Mouse (Mus musculus) layer of hippocampus, adult 18-20 months (tissue): Measurements from ENCODE around the gene Oog4. TPM values are rescaled to one million over a fixed set of nuclear protein-coding genes. Genes with fewer than 3 reads are reported as not detected.
"Not testable (repeated sequence)": the region's sequence is repeated elsewhere in the genome, so short reads cannot be mapped to it uniquely, and the experiment has no call there.

Experiments
- DNase-seq, 2 experiments: peaks; one replicate each; pipeline ENCODE4 v3.0.0; 2022; ENCODE audit warnings: low spot score in 2 of 2
- long read RNA-seq: library from polyadenylated mRNA; stranded (forward); transcript quantifications from one replicate; pipeline ENCODE4 v2.0.0, GENCODE M21; 2021
- total RNA-seq, 2 experiments: library from RNA; stranded (reverse); gene quantifications; 2 replicates each; pipeline ENCODE4 v1.2.3; 2021

The Oog4 gene
- total RNA-seq = not detected
- long read RNA-seq = 0 reads

DNA sequence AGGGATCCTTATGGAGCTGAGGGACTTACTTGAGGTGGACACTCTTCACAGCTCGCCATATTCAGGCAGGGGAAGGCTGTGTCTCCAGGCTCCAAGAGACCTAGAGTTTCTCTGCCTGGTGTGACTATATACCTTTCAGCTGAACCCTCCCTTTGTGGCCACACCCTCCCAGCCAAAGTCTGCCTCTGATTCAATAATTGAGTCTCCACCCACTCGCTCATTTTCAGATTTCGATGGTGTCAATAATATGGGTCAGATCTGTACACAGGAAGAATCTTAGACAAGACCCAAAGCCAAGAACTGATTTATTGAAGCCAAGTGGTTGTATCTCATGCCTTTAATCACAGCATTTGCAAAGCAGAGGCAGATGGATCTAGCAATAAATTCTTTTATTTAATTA, at the start of gene Oog4:
Oog4 (minus strand) TSS at position 101 of the 400 bp plus-strand sequence.
- no peak for DNase-seq

DNA sequence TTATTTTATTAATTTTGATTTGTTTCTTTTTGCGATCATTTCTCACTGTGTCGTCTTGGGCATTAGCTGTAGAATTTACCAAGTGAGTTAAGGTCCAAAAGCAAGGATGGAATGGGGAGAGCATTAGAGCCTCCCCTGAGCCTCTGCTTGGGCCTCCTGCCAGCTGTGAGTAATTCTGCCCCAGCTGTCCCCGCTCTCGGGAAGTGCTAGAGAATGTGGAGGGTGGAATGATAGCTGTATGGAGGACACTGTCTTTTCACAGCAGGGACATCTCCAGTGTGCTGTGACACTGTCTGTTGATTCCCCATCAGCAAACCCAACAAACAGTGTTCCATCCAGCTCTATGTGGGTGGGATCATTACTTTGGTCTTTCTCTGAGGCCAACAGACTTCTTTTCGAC, 23.4 kb downstream of the Oog4 start:
- not testable (repeated sequence) for DNase-seq

GRCm38 (mm10) chr4:143414121-143414520, 36.0 kb downstream of the Oog4 start:
- no peak for DNase-seq

- DNase-seq = no peak
Observed at GRCm38 (mm10) chr4:143413621-143414020, 36.5 kb downstream of the Oog4 start.

DNA sequence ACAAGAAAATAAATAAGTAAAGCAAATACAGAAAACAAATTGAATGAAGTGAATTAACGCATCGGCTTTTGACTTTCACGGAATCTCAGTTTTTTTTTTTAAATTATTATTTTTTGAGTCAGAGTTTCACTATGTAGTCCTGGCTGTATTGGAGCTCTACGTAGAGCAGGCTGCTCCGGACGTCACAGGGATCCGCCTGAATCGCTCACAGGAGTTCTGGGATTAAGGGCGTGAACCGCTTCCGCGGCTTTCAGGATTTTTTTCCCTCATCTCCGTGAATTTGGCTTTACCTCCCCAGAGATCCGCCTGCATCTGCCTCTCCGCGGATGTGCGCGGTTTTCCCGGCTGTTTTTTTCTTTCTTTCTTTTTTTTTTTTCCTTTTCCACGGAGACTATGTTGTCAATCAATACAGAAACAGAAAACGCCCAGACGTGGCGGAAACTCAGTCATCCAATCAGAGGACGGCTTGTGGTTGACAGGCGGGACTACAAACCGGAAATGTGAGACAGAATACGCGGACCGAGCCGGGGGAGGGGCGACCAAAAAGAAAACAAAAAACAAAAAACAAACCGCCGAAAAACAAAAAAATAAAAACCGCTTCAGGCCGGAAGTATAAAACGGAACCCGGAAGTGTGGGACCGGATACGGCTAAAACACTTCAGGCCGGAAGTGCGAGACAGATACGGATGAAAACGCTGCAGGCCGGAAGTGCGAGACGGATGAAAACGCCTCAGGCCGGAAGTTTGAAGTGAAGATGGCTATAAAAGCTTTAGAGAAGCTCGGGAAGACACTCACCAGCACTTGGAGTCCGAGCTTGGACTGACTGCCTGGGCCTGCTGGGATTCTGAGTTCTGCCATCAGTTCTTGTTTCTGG, 37.7 kb downstream of the Oog4 start, which contains the start of gene Pramef8:
Pramef8 (plus strand) TSS at position 208 of the 874 bp plus-strand sequence.
- DNase-seq = peak; percentile 88 to 95

DNA sequence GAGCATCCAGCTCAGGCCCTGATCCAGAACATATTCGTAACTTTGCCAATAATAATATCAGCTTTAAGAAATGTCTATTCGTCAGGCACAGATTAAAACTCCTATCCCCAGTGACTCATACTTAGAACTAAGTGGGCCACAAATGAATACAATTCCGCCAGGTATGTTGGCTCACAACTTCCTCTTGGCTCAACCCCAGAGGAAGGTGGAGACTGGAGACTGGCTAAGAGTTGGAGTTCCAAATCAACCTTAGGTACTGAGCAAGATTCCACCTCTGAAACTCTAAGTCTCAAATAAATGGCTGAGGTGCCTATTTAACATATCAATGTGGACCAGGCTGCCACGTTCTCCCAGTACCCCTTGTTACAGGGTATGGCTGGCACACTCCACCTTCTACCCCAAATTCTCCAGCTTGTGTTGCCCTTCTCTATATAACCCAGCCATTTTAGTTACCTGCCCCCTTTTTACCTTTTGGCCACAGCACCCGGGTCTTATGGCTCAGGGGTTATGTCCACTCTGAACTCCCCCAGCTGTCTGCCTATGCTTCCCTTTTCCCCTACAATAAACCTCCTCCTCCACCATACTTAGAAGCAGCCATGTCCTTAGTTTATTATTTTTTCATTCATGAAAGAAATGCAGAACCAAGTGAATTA, 38.4 kb downstream of the Oog4 start:
- DNase-seq = peak in 1 of 2 experiments; percentile 4

DNA sequence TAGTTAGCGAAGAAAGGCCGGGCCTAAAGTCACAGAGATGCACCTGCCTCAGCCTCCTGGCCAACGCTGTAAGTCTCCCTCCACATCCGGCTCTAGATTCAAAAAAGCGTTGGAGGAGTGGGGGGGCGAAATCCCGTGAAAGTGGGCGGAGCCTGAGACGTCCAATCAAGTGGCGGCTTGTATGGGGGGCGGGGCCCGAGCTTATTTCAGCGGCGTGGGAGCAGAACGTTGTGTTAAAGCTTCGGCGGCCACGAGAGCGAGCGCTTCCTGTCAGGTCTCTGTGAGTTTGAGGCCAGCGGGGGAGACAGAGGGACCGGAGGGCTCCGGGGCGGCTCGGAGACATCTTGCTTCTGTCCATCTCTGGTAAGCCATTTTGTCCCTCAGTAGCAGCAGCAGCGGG, 55.9 kb downstream of the Oog4 start, which contains the start of gene Pramel1:
Pramel1 (plus strand) TSS at position 248 of the 400 bp plus-strand sequence.
- no peak for DNase-seq

- peak in 1 of 2 experiments; percentile 25 for DNase-seq
Observed at GRCm38 (mm10) chr4:143388955-143389702, 61.0 kb downstream of the Oog4 start.

Other genes starting within 250 kb of the Oog4 start
- gene Prdm2, start 237.3 kb downstream of the Oog4 start, total RNA-seq = 10 to 100 TPM; 48.5 to 49.5 TPM
- 10 to 100 TPM; 18.9 to 20.0 TPM for gene Pdpn, start 150.8 kb downstream of the Oog4 start, total RNA-seq
- 1 to 10 TPM in 1 of 2 experiments, under 1 TPM in 1; 0.58 to 1.3 TPM for gene Lrrc38, start 100.6 kb downstream of the Oog4 start, total RNA-seq
- gene Pramel1, start 55.9 kb downstream of the Oog4 start, total RNA-seq = not detected
- 10 to 100 TPM; 10.3 to 13.5 TPM for gene Pramef8, start 37.9 kb downstream of the Oog4 start, total RNA-seq
- not detected for gene Gm13043, start 61.0 kb upstream of the Oog4 start, total RNA-seq
- gene Gm13040, start 85.6 kb upstream of the Oog4 start, total RNA-seq = not detected
- gene BC080695, start 101.4 kb upstream of the Oog4 start, total RNA-seq = not detected
- gene Gm13057, start 101.4 kb upstream of the Oog4 start, total RNA-seq = not detected
- gene Gm13083, start 164.7 kb upstream of the Oog4 start, total RNA-seq = not detected
- gene Gm13088, start 206.9 kb upstream of the Oog4 start, total RNA-seq = not detected